Mouse (Mus musculus) liver, postnatal 0 days (tissue): ENCODE data around the gene Fam114a2.

ENCODE experiments used
- CTCF ChIP-seq: sonication (generic); IDR thresholded peaks from 2 replicates; pipeline ENCODE4 v1.5.1; 2016; ENCODE audit warnings: antibody characterized with exemption, low read depth
- EP300 ChIP-seq: IDR thresholded peaks from 2 replicates; pipeline ENCODE4 v1.6.1; 2016; ENCODE audit warnings: antibody characterized with exemption, low read depth, mild to moderate bottlenecking

DNA sequence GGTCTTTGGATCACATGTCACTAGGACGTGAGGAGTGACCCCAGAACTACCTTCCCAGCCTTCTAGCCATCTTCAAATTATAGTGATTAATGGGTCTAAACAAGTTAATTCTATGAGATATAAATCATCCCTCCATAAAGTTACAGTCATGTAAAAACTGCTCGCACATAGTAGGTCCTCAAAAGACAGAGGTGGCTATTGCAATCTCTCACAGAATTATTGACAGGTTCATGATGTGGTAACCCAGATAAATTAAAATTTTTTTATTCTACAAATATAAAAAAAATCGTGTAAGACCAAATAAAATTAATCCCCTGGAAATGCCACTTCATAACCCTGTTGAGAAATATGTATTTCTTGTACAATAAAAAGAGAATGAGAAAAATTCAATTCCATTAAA, 52.6 kb downstream of the Fam114a2 start:
- TF ChIP-seq EP300 (no peak), CTCF (no peak)
